Mouse (Mus musculus): ENCODE measurements around the gene Osbpl10. TPM values are rescaled to one million over a fixed set of nuclear protein-coding genes. Genes with fewer than 3 reads are reported as not detected.
"Not testable (repeated sequence)": the region's sequence is repeated elsewhere in the genome, so short reads cannot be mapped to it uniquely, and the experiment has no call there.

The Osbpl10 gene
- polyA plus RNA-seq, 1 experiment from 2014 or later: 0.11 TPM

- 71% methylated on average over 7 of the region's 7 CpGs for WGBS (ENCODE audit: insufficient replicate concordance)
- H3K4me3 ChIP-seq (ENCODE audit: low read depth, low read length); H3K4me2 ChIP-seq (ENCODE audit: low read depth, low read length); H3K27me3 ChIP-seq (ENCODE audit: control insufficient read depth, insufficient read depth, low read depth, low read length); H3K4me1 ChIP-seq (ENCODE audit: control insufficient read depth, low read depth, low read length); H3K27ac ChIP-seq (ENCODE audit: low read length); ATAC-seq (ENCODE audit: low read depth); H3K9me3 ChIP-seq (replicated peaks; ENCODE audit: control insufficient read depth, low read length); H3K9ac ChIP-seq (ENCODE audit: low read depth, low read length); H3K36me3 ChIP-seq (ENCODE audit: control insufficient read depth, insufficient read depth): not testable (repeated sequence)
Observed at GRCm38 (mm10) chr9:114966286-114966685, 12.1 kb upstream of the Osbpl10 start.

DNA sequence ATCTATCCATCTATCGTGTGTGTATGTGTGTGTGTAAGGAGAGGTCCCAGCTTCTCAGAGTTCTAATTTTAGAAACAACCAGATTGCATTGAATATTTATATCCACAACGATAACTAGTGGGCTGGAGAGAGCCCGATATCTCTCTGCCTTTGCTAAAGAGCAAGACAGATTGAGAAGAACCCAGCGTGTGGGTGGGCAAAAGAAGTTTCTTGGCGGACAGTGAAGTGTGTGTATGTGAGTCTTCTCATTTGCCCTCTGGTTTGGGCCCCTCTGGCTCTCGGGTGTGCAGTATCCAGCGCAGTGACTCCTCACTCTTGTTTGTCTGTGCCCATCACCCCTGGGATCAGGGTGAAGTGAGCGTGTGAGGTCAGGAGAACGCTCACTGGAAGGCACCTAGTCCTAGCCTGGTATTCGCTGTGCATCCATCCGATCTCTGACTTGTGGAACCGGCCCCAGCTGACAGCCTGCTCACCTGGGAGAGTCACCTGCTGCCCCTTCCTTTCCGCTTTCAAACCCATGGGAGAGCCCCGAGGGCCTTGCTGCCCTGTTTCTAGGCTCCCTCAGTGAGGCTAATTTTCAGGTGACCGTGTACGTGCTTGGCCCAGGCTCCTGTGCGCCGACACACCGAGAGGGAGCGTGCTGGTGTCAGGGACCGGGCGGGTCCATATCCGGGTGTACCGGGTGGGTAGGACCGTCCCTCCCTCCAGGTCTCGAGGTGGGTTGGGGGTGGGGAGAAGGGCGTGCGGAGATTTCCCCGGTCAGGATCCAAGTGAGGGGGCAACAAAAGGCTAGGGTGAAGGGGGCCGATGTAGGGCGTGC is 698 bp upstream of the Osbpl10 start:
- H3K9ac ChIP-seq (ENCODE audit: low read depth, low read length): no peak overlapping the region
- H3K9me3 ChIP-seq (replicated peaks; ENCODE audit: control insufficient read depth, low read length): no peaks in the 10 kb centered on the region
- no peaks in the 10 kb centered on the region for H3K4me1 ChIP-seq (ENCODE audit: control insufficient read depth, low read depth, low read length)
- peaks cover 47% of the 10 kb centered on the region for H3K27me3 ChIP-seq (ENCODE audit: control insufficient read depth, insufficient read depth, low read depth, low read length)
- ATAC-seq (ENCODE audit: low read depth): 0 out of 2 replicates have a peak, but pooled peaks have one; percentile 5
- peak overlapping the region; percentile 58 for H3K4me2 ChIP-seq (ENCODE audit: low read depth, low read length)
- no peaks in the 10 kb centered on the region for H3K36me3 ChIP-seq (ENCODE audit: control insufficient read depth, insufficient read depth)
- no peak overlapping the region for H3K27ac ChIP-seq (ENCODE audit: low read length)
- H3K4me3 ChIP-seq (ENCODE audit: low read depth, low read length): peak overlapping the region; percentile 62
- 8% methylated on average over 31 of the region's 31 CpGs for WGBS (ENCODE audit: insufficient replicate concordance)

DNA sequence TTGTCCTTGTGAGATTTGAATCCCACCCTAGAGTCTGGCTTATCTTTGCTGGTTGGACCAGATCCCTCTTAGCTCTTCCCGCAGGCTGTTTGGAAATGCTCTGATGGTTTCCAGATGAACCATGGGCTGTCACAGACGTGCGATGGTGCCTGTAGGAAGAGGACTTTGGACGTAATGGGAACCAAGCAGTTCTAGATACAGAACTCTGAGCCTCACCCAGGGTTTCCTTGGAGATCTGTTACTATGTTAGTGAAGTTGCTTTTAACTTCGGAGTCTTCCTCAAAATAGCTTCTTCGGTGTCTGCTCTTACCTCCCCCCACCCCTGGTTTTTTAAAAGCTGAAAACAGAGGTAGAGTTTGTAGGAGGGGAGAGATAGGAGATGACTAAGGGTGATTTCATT is 1.6 kb downstream of the Osbpl10 start:
- WGBS (ENCODE audit: insufficient replicate concordance): 42% methylated on average over 6 of the region's 6 CpGs
- no peak for ATAC-seq (ENCODE audit: low read depth)
- Histone ChIP-seq H3K4me3 (ENCODE audit: low read depth, low read length) (no peak overlapping the region), H3K36me3 (ENCODE audit: control insufficient read depth, insufficient read depth) (no peaks in the 10 kb centered on the region), H3K4me2 (ENCODE audit: low read depth, low read length) (no peak overlapping the region), H3K9ac (ENCODE audit: low read depth, low read length) (no peak overlapping the region), H3K9me3 (replicated peaks; ENCODE audit: control insufficient read depth, low read length) (no peaks in the 10 kb centered on the region), H3K27me3 (ENCODE audit: control insufficient read depth, insufficient read depth, low read depth, low read length) (peaks cover 47% of the 10 kb centered on the region), H3K27ac (ENCODE audit: low read length) (no peak overlapping the region), H3K4me1 (ENCODE audit: control insufficient read depth, low read depth, low read length) (no peaks in the 10 kb centered on the region)

- H3K27ac ChIP-seq (ENCODE audit: low read length): no peak within 1 kb of the TSS
- WGBS (ENCODE audit: insufficient replicate concordance): 71% methylated on average over 16 of the region's 16 CpGs
- H3K4me3 ChIP-seq (ENCODE audit: low read depth, low read length): no peak within 1 kb of the TSS
- no peak for ATAC-seq (ENCODE audit: low read depth)
- no peaks in the 10 kb centered on the region for H3K4me1 ChIP-seq (ENCODE audit: control insufficient read depth, low read depth, low read length)
- no peaks in the 10 kb centered on the region for H3K36me3 ChIP-seq (ENCODE audit: control insufficient read depth, insufficient read depth)
- H3K4me2 ChIP-seq (ENCODE audit: low read depth, low read length): no peak within 1 kb of the TSS
- H3K9ac ChIP-seq (ENCODE audit: low read depth, low read length): no peak within 1 kb of the TSS
- H3K27me3 ChIP-seq (ENCODE audit: control insufficient read depth, insufficient read depth, low read depth, low read length): peaks cover 31% of the 10 kb centered on the region
- no peaks in the 10 kb centered on the region for H3K9me3 ChIP-seq (replicated peaks; ENCODE audit: control insufficient read depth, low read length)
Observed at GRCm38 (mm10) chr9:114982689-114983360, 4.5 kb downstream of the Osbpl10 start, which contains the start of gene Rps27rt. Rps27rt (minus strand) TSS chr9:114982739.

- H3K4me3 ChIP-seq (ENCODE audit: low read depth, low read length): no peak overlapping the region
- H3K27me3 ChIP-seq (ENCODE audit: control insufficient read depth, insufficient read depth, low read depth, low read length): peaks cover 2% of the 10 kb centered on the region
- no peak for ATAC-seq (ENCODE audit: low read depth)
- H3K36me3 ChIP-seq (ENCODE audit: control insufficient read depth, insufficient read depth): no peaks in the 10 kb centered on the region
- no peaks in the 10 kb centered on the region for H3K4me1 ChIP-seq (ENCODE audit: control insufficient read depth, low read depth, low read length)
- WGBS (ENCODE audit: insufficient replicate concordance): 68% methylated on average over 5 of the region's 5 CpGs
- no peak overlapping the region for H3K9ac ChIP-seq (ENCODE audit: low read depth, low read length)
- H3K4me2 ChIP-seq (ENCODE audit: low read depth, low read length): no peak overlapping the region
- no peaks in the 10 kb centered on the region for H3K9me3 ChIP-seq (replicated peaks; ENCODE audit: control insufficient read depth, low read length)
- no peak overlapping the region for H3K27ac ChIP-seq (ENCODE audit: low read length)
Observed at GRCm38 (mm10) chr9:114985741-114986140, 7.4 kb downstream of the Osbpl10 start.

- Histone ChIP-seq H3K9me3 (replicated peaks; ENCODE audit: control insufficient read depth, low read length) (no peaks in the 10 kb centered on the region), H3K4me3 (ENCODE audit: low read depth, low read length) (no peak overlapping the region), H3K27ac (ENCODE audit: low read length) (no peak overlapping the region), H3K9ac (ENCODE audit: low read depth, low read length) (no peak overlapping the region), H3K4me1 (ENCODE audit: control insufficient read depth, low read depth, low read length) (no peaks in the 10 kb centered on the region), H3K27me3 (ENCODE audit: control insufficient read depth, insufficient read depth, low read depth, low read length) (no peaks in the 10 kb centered on the region), H3K4me2 (ENCODE audit: low read depth, low read length) (no peak overlapping the region), H3K36me3 (ENCODE audit: control insufficient read depth, insufficient read depth) (no peaks in the 10 kb centered on the region)
- 77% methylated on average over 5 of the region's 5 CpGs for WGBS (ENCODE audit: insufficient replicate concordance)
- ATAC-seq (ENCODE audit: low read depth): no peak
Observed at GRCm38 (mm10) chr9:114986361-114986760, 8.0 kb downstream of the Osbpl10 start.

DNA sequence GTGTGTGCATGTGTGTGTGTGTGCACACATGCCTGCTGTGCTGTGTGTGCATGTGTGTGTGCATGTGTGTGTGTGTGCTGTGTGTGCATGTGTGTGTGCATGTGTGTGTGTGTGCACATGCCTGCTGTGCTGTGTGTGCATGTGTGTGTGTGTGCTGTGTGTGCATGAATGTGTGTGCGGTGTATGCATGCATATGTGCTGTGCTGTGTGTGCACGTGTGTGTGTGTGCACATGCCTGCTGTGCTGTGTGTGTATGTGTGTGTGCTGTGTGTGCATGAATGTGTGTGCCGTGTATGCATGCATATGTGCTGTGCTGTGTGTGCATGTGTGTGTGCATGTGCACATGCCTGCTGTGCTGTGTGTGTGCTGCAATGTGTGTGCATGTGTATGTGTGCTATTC is 9.7 kb downstream of the Osbpl10 start:
- Histone ChIP-seq H3K4me3 (ENCODE audit: low read depth, low read length) (no peak overlapping the region), H3K9ac (ENCODE audit: low read depth, low read length) (no peak overlapping the region), H3K36me3 (ENCODE audit: control insufficient read depth, insufficient read depth) (no peaks in the 10 kb centered on the region), H3K4me2 (ENCODE audit: low read depth, low read length) (no peak overlapping the region), H3K27ac (ENCODE audit: low read length) (no peak overlapping the region), H3K4me1 (ENCODE audit: control insufficient read depth, low read depth, low read length) (no peaks in the 10 kb centered on the region), H3K27me3 (ENCODE audit: control insufficient read depth, insufficient read depth, low read depth, low read length) (no peaks in the 10 kb centered on the region), H3K9me3 (replicated peaks; ENCODE audit: control insufficient read depth, low read length) (no peaks in the 10 kb centered on the region; the same call in 1 of the 2 replicates)
- WGBS (ENCODE audit: insufficient replicate concordance): 66% methylated on average over 3 of the region's 3 CpGs
- no peak for ATAC-seq (ENCODE audit: low read depth)

GRCm38 (mm10) chr9:114988610-114989327 is 10.4 kb downstream of the Osbpl10 start:
- no peak overlapping the region for H3K9ac ChIP-seq (ENCODE audit: low read depth, low read length)
- H3K4me3 ChIP-seq (ENCODE audit: low read depth, low read length): no peak overlapping the region
- H3K9me3 ChIP-seq (replicated peaks; ENCODE audit: control insufficient read depth, low read length): no peaks in the 10 kb centered on the region; the same call in 1 of the 2 replicates
- WGBS (ENCODE audit: insufficient replicate concordance): 62% methylated on average over 6 of the region's 6 CpGs
- no peaks in the 10 kb centered on the region for H3K27me3 ChIP-seq (ENCODE audit: control insufficient read depth, insufficient read depth, low read depth, low read length)
- no peak overlapping the region for H3K27ac ChIP-seq (ENCODE audit: low read length)
- no peaks in the 10 kb centered on the region for H3K4me1 ChIP-seq (ENCODE audit: control insufficient read depth, low read depth, low read length)
- ATAC-seq (ENCODE audit: low read depth): no peak
- H3K36me3 ChIP-seq (ENCODE audit: control insufficient read depth, insufficient read depth): no peaks in the 10 kb centered on the region
- H3K4me2 ChIP-seq (ENCODE audit: low read depth, low read length): no peak overlapping the region
